Mouse (Mus musculus) cortical plate, adult 2 months (tissue): ENCODE measurements at regions not wholly inside any gene's neighbourhood (a gene's known extent, or its start where the extent isn't known, plus 50 kb on each side); places are given as distances from the start of the nearest gene placed in this dataset.

Experiments used
- CTCF ChIP-seq: fragments of 200-500 bp; IDR thresholded peaks from 2 replicates; pipeline ENCODE4 v1.5.1; 2011; ENCODE audit warnings: mild to moderate bottlenecking, control low read depth, low read length; ENCODE audit not compliant: insufficient read depth; ENCODE audit errors: extremely low read depth
- POLR2A ChIP-seq: fragments of 200-500 bp; IDR thresholded peaks from 2 replicates; pipeline ENCODE4 v1.6.1; 2011; ENCODE audit warnings: mild to moderate bottlenecking, low read length, control low read depth; ENCODE audit not compliant: insufficient read depth; ENCODE audit errors: extremely low read depth

DNA sequence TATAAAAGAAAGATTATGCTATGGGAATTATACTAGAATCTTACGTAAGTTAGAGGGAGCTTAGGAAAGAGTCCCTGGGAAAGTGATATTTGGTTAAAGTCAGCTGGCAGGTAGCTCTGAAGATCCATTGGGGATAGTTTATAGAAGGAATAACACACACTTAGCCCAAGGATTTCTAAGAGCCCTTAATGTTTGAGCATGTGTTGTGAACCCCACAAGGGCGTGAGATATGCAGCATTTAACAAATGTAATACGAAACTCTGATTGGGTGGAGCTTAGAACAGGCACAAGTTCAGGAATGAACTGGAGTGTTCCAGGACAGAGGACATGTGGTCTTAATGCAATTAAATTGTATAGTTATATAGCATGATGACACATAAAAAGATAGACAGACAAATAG is 132.6 kb upstream of the Eci2 start:
- TF ChIP-seq POLR2A (no peak), CTCF (no peak)
